Mouse (Mus musculus): Measurements from ENCODE around the gene Hba-a1. TPM values are rescaled to one million over a fixed set of nuclear protein-coding genes. Genes with fewer than 3 reads are reported as not detected.
A peak's percentile ranks its signal among the peaks of the same experiment; 100 is the strongest.
"Not testable (repeated sequence)": the region's sequence is repeated elsewhere in the genome, so short reads cannot be mapped to it uniquely, and the experiment has no call there.

Hba-a1 gene
- polyA plus RNA-seq, 1 experiment: 435 TPM

- H3K4me1 ChIP-seq (ENCODE audit: control insufficient read depth, insufficient read depth, low read length); H3K27ac ChIP-seq (ENCODE audit: insufficient read depth, low read length); H3K27me3 ChIP-seq (ENCODE audit: control insufficient read depth, insufficient read depth, low read length): not testable (repeated sequence)
- peak; percentile 53 to 66 for DNase-seq
- 9% methylated on average over 16 of the region's 16 CpGs for WGBS
- peak within 1 kb of the TSS; percentile 52 for H3K4me3 ChIP-seq (replicated peaks; ENCODE audit: insufficient read depth, low read depth, low read length)
- peak; percentile 58; the same call in 1 of the 2 replicates for TF ChIP-seq CTCF (IDR thresholded peaks at IDR 0.05; ENCODE audit: borderline replicate concordance, insufficient read depth, low read depth, low read length)
These were observed 16.6 kb downstream of the Hba-a1 start, which contains the start of gene Hbq1a for GRCm38 (mm10) chr11:32299865-32300264. Gene Hbq1a, plus strand, starts transcription at chr11:32300069.

- no peak overlapping the region for H3K4me3 ChIP-seq (replicated peaks; ENCODE audit: insufficient read depth, low read depth, low read length)
- TF ChIP-seq CTCF (IDR thresholded peaks at IDR 0.05; ENCODE audit: borderline replicate concordance, insufficient read depth, low read depth, low read length) (no peak), POLR2A (IDR thresholded peaks at IDR 0.05; ENCODE audit: borderline replicate concordance, insufficient read depth, low read length) (no peak)
- no peaks in the 10 kb centered on the region for H3K4me1 ChIP-seq (ENCODE audit: control insufficient read depth, insufficient read depth, low read length)
- H3K27ac ChIP-seq (ENCODE audit: insufficient read depth, low read length): no peak overlapping the region
- WGBS: 54% methylated on average over 16 of the region's 17 CpGs
- H3K27me3 ChIP-seq (ENCODE audit: control insufficient read depth, insufficient read depth, low read length): no peaks in the 10 kb centered on the region
- no peak for DNase-seq
These were observed 17.3 kb downstream of the Hba-a1 start for GRCm38 (mm10) chr11:32300279-32301267.

- Histone ChIP-seq H3K27me3 (ENCODE audit: control insufficient read depth, insufficient read depth, low read length) (no peaks in the 10 kb centered on the region), H3K4me1 (ENCODE audit: control insufficient read depth, insufficient read depth, low read length) (no peaks in the 10 kb centered on the region), H3K27ac (ENCODE audit: insufficient read depth, low read length) (no peak overlapping the region), H3K4me3 (replicated peaks; ENCODE audit: insufficient read depth, low read depth, low read length) (no peak overlapping the region)
- DNase-seq: no peak
- TF ChIP-seq POLR2A (IDR thresholded peaks at IDR 0.05; ENCODE audit: borderline replicate concordance, insufficient read depth, low read length) (no peak), CTCF (IDR thresholded peaks at IDR 0.05; ENCODE audit: borderline replicate concordance, insufficient read depth, low read depth, low read length) (no peak)
- WGBS: 86% methylated on average over 1 of the region's 1 CpGs
These were observed 18.2 kb downstream of the Hba-a1 start for GRCm38 (mm10) chr11:32301506-32301905.

GRCm38 (mm10) chr11:32302824-32303419, 19.6 kb downstream of the Hba-a1 start:
- Histone ChIP-seq H3K4me3 (replicated peaks; ENCODE audit: insufficient read depth, low read depth, low read length) (no peak overlapping the region), H3K27me3 (ENCODE audit: control insufficient read depth, insufficient read depth, low read length) (no peaks in the 10 kb centered on the region), H3K27ac (ENCODE audit: insufficient read depth, low read length) (no peak overlapping the region), H3K4me1 (ENCODE audit: control insufficient read depth, insufficient read depth, low read length) (no peaks in the 10 kb centered on the region)
- WGBS: 12% methylated on average over 2 of the region's 2 CpGs
- TF ChIP-seq POLR2A (IDR thresholded peaks at IDR 0.05; ENCODE audit: borderline replicate concordance, insufficient read depth, low read length) (no peak), CTCF (IDR thresholded peaks at IDR 0.05; ENCODE audit: borderline replicate concordance, insufficient read depth, low read depth, low read length) (no peak)
- DNase-seq: no peak

- 97% methylated on average over 1 of the region's 1 CpGs for WGBS
- Histone ChIP-seq H3K27ac (ENCODE audit: insufficient read depth, low read length) (no peak overlapping the region), H3K4me1 (ENCODE audit: control insufficient read depth, insufficient read depth, low read length) (no peaks in the 10 kb centered on the region)
These were observed 20.1 kb downstream of the Hba-a1 start for GRCm38 (mm10) chr11:32303455-32303854.

GRCm38 (mm10) chr11:32307006-32307405, 23.7 kb downstream of the Hba-a1 start:
- WGBS: 92% methylated on average over 1 of the region's 1 CpGs
- H3K4me1 ChIP-seq (ENCODE audit: control insufficient read depth, insufficient read depth, low read length): peaks cover 4% of the 10 kb centered on the region; the same call in 1 of the 2 replicates

More at GRCm38 (mm10) chr11:32303455-32303854, 20.1 kb downstream of the Hba-a1 start:
- Histone ChIP-seq H3K4me3 (replicated peaks; ENCODE audit: insufficient read depth, low read depth, low read length) (no peak overlapping the region), H3K27me3 (ENCODE audit: control insufficient read depth, insufficient read depth, low read length) (no peaks in the 10 kb centered on the region)
- no peak for TF ChIP-seq POLR2A (IDR thresholded peaks at IDR 0.05; ENCODE audit: borderline replicate concordance, insufficient read depth, low read length)
- no peak for TF ChIP-seq CTCF (IDR thresholded peaks at IDR 0.05; ENCODE audit: borderline replicate concordance, insufficient read depth, low read depth, low read length)
- DNase-seq: no peak

GRCm38 (mm10) chr11:32309446-32309845, 26.1 kb downstream of the Hba-a1 start:
- H3K27me3 ChIP-seq (ENCODE audit: control insufficient read depth, insufficient read depth, low read length): no peaks in the 10 kb centered on the region
- no peak for DNase-seq
- H3K4me3 ChIP-seq (replicated peaks; ENCODE audit: insufficient read depth, low read depth, low read length): no peak overlapping the region
- peaks cover 4% of the 10 kb centered on the region; the same call in 1 of the 2 replicates for H3K4me1 ChIP-seq (ENCODE audit: control insufficient read depth, insufficient read depth, low read length)
- no peak overlapping the region for H3K27ac ChIP-seq (ENCODE audit: insufficient read depth, low read length)
- no peak for TF ChIP-seq POLR2A (IDR thresholded peaks at IDR 0.05; ENCODE audit: borderline replicate concordance, insufficient read depth, low read length)
- TF ChIP-seq CTCF (IDR thresholded peaks at IDR 0.05; ENCODE audit: borderline replicate concordance, insufficient read depth, low read depth, low read length): no peak
- WGBS: 51% methylated on average over 4 of the region's 4 CpGs

More at GRCm38 (mm10) chr11:32307006-32307405, 23.7 kb downstream of the Hba-a1 start:
- H3K27me3 ChIP-seq (ENCODE audit: control insufficient read depth, insufficient read depth, low read length): no peaks in the 10 kb centered on the region
- H3K27ac ChIP-seq (ENCODE audit: insufficient read depth, low read length): no peak overlapping the region
- TF ChIP-seq CTCF (IDR thresholded peaks at IDR 0.05; ENCODE audit: borderline replicate concordance, insufficient read depth, low read depth, low read length) (no peak), POLR2A (IDR thresholded peaks at IDR 0.05; ENCODE audit: borderline replicate concordance, insufficient read depth, low read length) (no peak)
- no peak overlapping the region for H3K4me3 ChIP-seq (replicated peaks; ENCODE audit: insufficient read depth, low read depth, low read length)
- DNase-seq: no peak

All from cerebellum, adult 2 months (tissue).